Mouse (Mus musculus): ENCODE results near the gene Ugt1a6a.
"Not testable (repeated sequence)": the region's sequence is repeated elsewhere in the genome, so short reads cannot be mapped to it uniquely, and the experiment has no call there.

The Ugt1a6a gene

GRCm38 (mm10) chr1:88212341-88213045 is 77.9 kb downstream of the Ugt1a6a start:
- DNase-seq (ENCODE audit: low spot score), result peak; percentile 13

GRCm38 (mm10) chr1:88213061-88213460 is 78.5 kb downstream of the Ugt1a6a start:
- no peak for DNase-seq (ENCODE audit: low spot score)

- DNase-seq (ENCODE audit: low spot score), result peak; percentile 24
Observed at GRCm38 (mm10) chr1:88213766-88214461, 79.3 kb downstream of the Ugt1a6a start.

- DNase-seq (ENCODE audit: low spot score), result no peak
Observed at GRCm38 (mm10) chr1:88214462-88214952, 79.9 kb downstream of the Ugt1a6a start.

GRCm38 (mm10) chr1:88215466-88216380 is 81.1 kb downstream of the Ugt1a6a start:
- DNase-seq (ENCODE audit: low spot score), result peak; percentile 23

- peak; percentile 21 for DNase-seq (ENCODE audit: low spot score)
Observed at GRCm38 (mm10) chr1:88216551-88216950, 81.9 kb downstream of the Ugt1a6a start.

GRCm38 (mm10) chr1:88217144-88217543 is 82.5 kb downstream of the Ugt1a6a start:
- DNase-seq (ENCODE audit: low spot score), result peak; percentile 14

- peak; percentile 12 for DNase-seq (ENCODE audit: low spot score)
Observed at GRCm38 (mm10) chr1:88217576-88217975, 83.0 kb downstream of the Ugt1a6a start.

- peak; percentile 18 for DNase-seq (ENCODE audit: low spot score)
Observed at GRCm38 (mm10) chr1:88218051-88218450, 83.4 kb downstream of the Ugt1a6a start.

GRCm38 (mm10) chr1:88218591-88218990 is 84.0 kb downstream of the Ugt1a6a start:
- DNase-seq (ENCODE audit: low spot score), result peak; percentile 12

GRCm38 (mm10) chr1:88219054-88219453 is 84.4 kb downstream of the Ugt1a6a start:
- peak; percentile 11 for DNase-seq (ENCODE audit: low spot score)

- DNase-seq (ENCODE audit: low spot score), result peak; percentile 32
Observed at GRCm38 (mm10) chr1:88220336-88220735, 85.7 kb downstream of the Ugt1a6a start.

GRCm38 (mm10) chr1:88222216-88222615 is 87.6 kb downstream of the Ugt1a6a start:
- DNase-seq (ENCODE audit: low spot score), result no peak

GRCm38 (mm10) chr1:88223011-88223515 is 88.5 kb downstream of the Ugt1a6a start:
- not testable (repeated sequence) for DNase-seq (ENCODE audit: low spot score)

GRCm38 (mm10) chr1:88223591-88223990 is 89.0 kb downstream of the Ugt1a6a start:
- DNase-seq (ENCODE audit: low spot score), result no peak

GRCm38 (mm10) chr1:88224029-88224776 is 89.6 kb downstream of the Ugt1a6a start:
- DNase-seq (ENCODE audit: low spot score), result no peak

GRCm38 (mm10) chr1:88225301-88225700 is 90.7 kb downstream of the Ugt1a6a start:
- not testable (repeated sequence) for DNase-seq (ENCODE audit: low spot score)

GRCm38 (mm10) chr1:88225741-88226140 is 91.1 kb downstream of the Ugt1a6a start:
- DNase-seq (ENCODE audit: low spot score), result no peak

GRCm38 (mm10) chr1:88226670-88227379 is 92.2 kb downstream of the Ugt1a6a start, which contains the start of gene Mroh2a:
TSS of gene Mroh2a (plus strand) at chr1:88226986.
- DNase-seq (ENCODE audit: low spot score), result no peak

- DNase-seq (ENCODE audit: low spot score), result no peak
Observed at GRCm38 (mm10) chr1:88227482-88227881, 92.9 kb downstream of the Ugt1a6a start.

Data from MN1 (cell line).